Mouse (Mus musculus) lung, postnatal 4 days (tissue): Measurements from ENCODE around the gene Adgrv1.
"Not testable (repeated sequence)": the region's sequence is repeated elsewhere in the genome, so short reads cannot be mapped to it uniquely, and the experiment has no call there.

Source experiments
- DNase-seq, 2 experiments: peaks; one replicate each; pipeline ENCODE4 v3.0.0; 2021

The Adgrv1 gene

GRCm38 (mm10) chr13:81632720-81633415 is at the start of gene Adgrv1:
TSS of gene Adgrv1 (minus strand) at chr13:81633154.
- DNase-seq, result peak; percentile 48 to 78

GRCm38 (mm10) chr13:81675333-81675732 is 42.4 kb upstream of the Adgrv1 start:
- no peak for DNase-seq

GRCm38 (mm10) chr13:81667713-81668112 is 34.8 kb upstream of the Adgrv1 start:
- no peak for DNase-seq

- no peak for DNase-seq
Observed at GRCm38 (mm10) chr13:81664331-81664698, 31.4 kb upstream of the Adgrv1 start.

- DNase-seq, result no peak
Observed at GRCm38 (mm10) chr13:81663566-81664330, 30.8 kb upstream of the Adgrv1 start.

- DNase-seq, result no peak
Observed at GRCm38 (mm10) chr13:81658053-81658752, 25.2 kb upstream of the Adgrv1 start.

GRCm38 (mm10) chr13:81657351-81658052 is 24.5 kb upstream of the Adgrv1 start, which contains the start of gene Lysmd3:
TSS of gene Lysmd3 (plus strand) at chr13:81657663.
- peak; percentile 95 to 97 for DNase-seq

GRCm38 (mm10) chr13:81657008-81657350 is 24.0 kb upstream of the Adgrv1 start:
- no peak for DNase-seq

GRCm38 (mm10) chr13:81656091-81656850 is 23.3 kb upstream of the Adgrv1 start:
- DNase-seq, result no peak

- not testable (repeated sequence) for DNase-seq
Observed at GRCm38 (mm10) chr13:81650382-81650781, 17.4 kb upstream of the Adgrv1 start.

- DNase-seq, result no peak
Observed at GRCm38 (mm10) chr13:81646348-81646747, 13.4 kb upstream of the Adgrv1 start.

GRCm38 (mm10) chr13:81644047-81644565 is 11.2 kb upstream of the Adgrv1 start:
- no peak for DNase-seq

- DNase-seq, result no peak
Observed at GRCm38 (mm10) chr13:81642491-81643149, 9.7 kb upstream of the Adgrv1 start.

- peak in 1 of 2 experiments; percentile 36 for DNase-seq
Observed at GRCm38 (mm10) chr13:81641289-81642045, 8.5 kb upstream of the Adgrv1 start.

GRCm38 (mm10) chr13:81640881-81641280 is 7.9 kb upstream of the Adgrv1 start:
- DNase-seq, result no peak

GRCm38 (mm10) chr13:81639624-81640023 is 6.7 kb upstream of the Adgrv1 start:
- DNase-seq, result no peak

- no peak for DNase-seq
Observed at GRCm38 (mm10) chr13:81630566-81630965, 2.4 kb downstream of the Adgrv1 start.

- DNase-seq, result no peak
Observed at GRCm38 (mm10) chr13:81629395-81629794, 3.6 kb downstream of the Adgrv1 start.

- DNase-seq, result no peak
Observed at GRCm38 (mm10) chr13:81628631-81629190, 4.2 kb downstream of the Adgrv1 start.

GRCm38 (mm10) chr13:81627861-81628260 is 5.1 kb downstream of the Adgrv1 start:
- not testable (repeated sequence) for DNase-seq
